Mouse (Mus musculus) MEL (cell line): ENCODE measurements around the gene Bcap29.

Source experiments
- CHD2 ChIP-seq: IDR thresholded peaks from 2 replicates; pipeline ENCODE4 v1.6.1; 2011; ENCODE audit warnings: low read length, improper control_type of control experiment
- CTCF ChIP-seq, 3 experiments: IDR thresholded peaks in 2 of 3; conservative IDR thresholded peaks in 1 of 3; 2 replicates each; pipeline ENCODE4 v1.5.1; 2011 to 2012; ENCODE audit warnings: low read length in 3 of 3, low read depth in 2 of 3, mild to moderate bottlenecking in 2 of 3, improper control_type of control experiment in 1 of 3, inconsistent platforms in 1 of 3, mixed read lengths in 1 of 3, moderate library complexity in 1 of 3; ENCODE audit not compliant: control insufficient read depth in 1 of 3, insufficient read depth in 1 of 3, poor library complexity in 1 of 3, severe bottlenecking in 1 of 3
- EP300 ChIP-seq, 2 experiments: IDR thresholded peaks; 2 replicates each; pipeline ENCODE4 v1.6.1; 2011; ENCODE audit warnings: improper control_type of control experiment in 2 of 2, low read length in 2 of 2, low read depth in 1 of 2, mild to moderate bottlenecking in 1 of 2
- HCFC1 ChIP-seq: IDR thresholded peaks from 2 replicates; pipeline ENCODE4 v1.6.1; 2012; ENCODE audit warnings: low read depth, mild to moderate bottlenecking, inconsistent platforms, low read length, improper control_type of control experiment, moderate library complexity
- MAZ ChIP-seq: IDR thresholded peaks from 2 replicates; pipeline ENCODE4 v1.6.1; 2012; ENCODE audit warnings: low read depth, mild to moderate bottlenecking, inconsistent platforms, low read length, improper control_type of control experiment
- MXI1 ChIP-seq: IDR thresholded peaks from 2 replicates; pipeline ENCODE4 v1.6.1; 2011; ENCODE audit warnings: mild to moderate bottlenecking, low read depth, low read length, improper control_type of control experiment
- POLR2A ChIP-seq, 2 experiments: IDR thresholded peaks; 2 replicates each; pipeline ENCODE4 v1.6.1; 2011 to 2012; ENCODE audit warnings: low read length in 2 of 2, mild to moderate bottlenecking in 2 of 2, control low read depth in 1 of 2, improper control_type of control experiment in 1 of 2, low read depth in 1 of 2, moderate library complexity in 1 of 2; ENCODE audit not compliant: control insufficient read depth in 1 of 2, insufficient read depth in 1 of 2, poor library complexity in 1 of 2
- POLR2AphosphoS5 ChIP-seq: IDR thresholded peaks from 2 replicates; pipeline ENCODE4 v1.6.1; 2012; ENCODE audit warnings: low read depth, borderline replicate concordance, mild to moderate bottlenecking, inconsistent platforms, low read length, moderate library complexity, mixed read lengths
- TCF12 ChIP-seq: IDR thresholded peaks from 2 replicates; pipeline ENCODE4 v1.6.1; 2014; ENCODE audit warnings: low read depth, mild to moderate bottlenecking, inconsistent platforms, low read length, improper control_type of control experiment, moderate library complexity
- UBTF ChIP-seq: IDR thresholded peaks from 2 replicates; pipeline ENCODE4 v1.6.1; 2012; ENCODE audit warnings: low read depth, mild to moderate bottlenecking, inconsistent platforms, low read length, improper control_type of control experiment, moderate library complexity, borderline replicate concordance; ENCODE audit not compliant: insufficient read depth

DNA sequence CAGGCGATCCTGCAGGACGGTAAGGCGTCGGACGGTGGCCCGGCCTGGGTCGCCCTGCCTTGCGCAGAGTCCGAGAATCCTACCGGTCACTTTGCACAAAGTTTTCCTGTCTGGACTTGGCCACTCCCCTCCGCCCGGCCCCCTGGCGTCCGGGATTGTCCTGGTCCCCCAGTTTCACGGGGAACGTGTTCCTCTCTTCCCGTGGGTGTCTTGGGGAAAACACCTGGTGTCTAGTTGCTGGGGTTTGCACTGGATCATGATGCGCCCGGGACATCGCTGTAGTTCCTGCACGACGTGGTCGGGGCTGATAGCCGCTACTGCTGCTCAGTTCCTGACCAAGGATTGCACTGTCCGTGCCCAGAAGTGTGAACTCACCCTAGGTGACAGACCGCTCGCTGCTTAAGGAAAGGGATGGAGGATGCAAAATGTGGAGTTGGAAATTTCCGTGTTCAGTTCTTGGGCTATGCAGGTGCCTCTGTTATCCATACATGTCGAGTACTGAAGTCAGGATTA lies 20.6 kb upstream of the Bcap29 start:
- no peak for TF ChIP-seq MXI1
- TF ChIP-seq MAZ, result no peak; the same call in 1 of the 2 replicates
- no peak for TF ChIP-seq CHD2
- TF ChIP-seq CTCF (IDR thresholded peaks at IDR 0.05 in 2 of 3, conservative IDR thresholded peaks at IDR 0.05 in 1 of 3; ENCODE audit: control insufficient read depth in 1 of 3, insufficient read depth in 1 of 3, low read depth in 2 of 3, low read length in 3 of 3, poor library complexity in 1 of 3, severe bottlenecking in 1 of 3), result peak in 1 of 3 experiments; percentile 15; a peak in 1 of 6 replicates
- TF ChIP-seq POLR2A (IDR thresholded peaks at IDR 0.05; ENCODE audit: control insufficient read depth in 1 of 2, insufficient read depth in 1 of 2, low read depth in 1 of 2, low read length in 2 of 2, poor library complexity in 1 of 2), result no peak; a peak in 1 of 4 replicates
- no peak for TF ChIP-seq TCF12
- no peak for TF ChIP-seq EP300 (IDR thresholded peaks at IDR 0.05; ENCODE audit: low read depth in 1 of 2, low read length in 2 of 2)
- no peak for TF ChIP-seq POLR2AphosphoS5
- no peak for TF ChIP-seq HCFC1
- no peak for TF ChIP-seq UBTF
